Mouse (Mus musculus) cerebellum, adult 9-10 months (tissue): Measurements from ENCODE around the gene Cds2.
"Not testable (repeated sequence)": the region's sequence is repeated elsewhere in the genome, so short reads cannot be mapped to it uniquely, and the experiment has no call there.

Source experiments
- DNase-seq: peaks from one replicate; pipeline ENCODE4 v3.0.0; 2022

Gene Cds2

DNA sequence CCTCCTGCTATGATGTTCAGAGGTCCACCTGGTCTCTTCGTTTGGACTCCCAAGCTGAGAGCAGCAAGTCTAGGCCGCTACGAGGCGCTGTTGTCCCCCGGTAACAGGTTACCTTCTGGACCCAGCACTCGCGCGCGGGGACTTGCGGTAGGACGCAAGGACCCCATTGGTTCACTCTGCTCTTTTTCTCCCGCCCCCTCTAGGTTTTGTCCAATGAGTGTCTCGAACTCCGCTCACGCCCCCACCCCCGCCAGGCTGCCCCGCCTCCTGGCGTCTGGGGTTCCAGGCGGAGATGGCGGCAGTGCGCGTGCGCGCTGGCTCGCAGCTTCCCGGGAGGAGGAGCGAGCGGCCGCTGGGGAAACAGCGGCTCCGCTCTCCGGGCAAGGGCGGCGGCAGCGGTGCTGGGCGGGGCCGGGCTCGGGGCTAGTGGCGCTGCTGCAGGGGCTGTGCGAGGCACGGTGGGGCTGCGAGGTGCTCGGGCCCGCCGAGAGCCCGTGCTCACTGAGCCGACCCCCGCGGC lies at the start of gene Cds2:
Gene Cds2, plus strand, starts transcription at position 270 of the 520 bp plus-strand sequence.
- DNase-seq: peak; percentile 100

DNA sequence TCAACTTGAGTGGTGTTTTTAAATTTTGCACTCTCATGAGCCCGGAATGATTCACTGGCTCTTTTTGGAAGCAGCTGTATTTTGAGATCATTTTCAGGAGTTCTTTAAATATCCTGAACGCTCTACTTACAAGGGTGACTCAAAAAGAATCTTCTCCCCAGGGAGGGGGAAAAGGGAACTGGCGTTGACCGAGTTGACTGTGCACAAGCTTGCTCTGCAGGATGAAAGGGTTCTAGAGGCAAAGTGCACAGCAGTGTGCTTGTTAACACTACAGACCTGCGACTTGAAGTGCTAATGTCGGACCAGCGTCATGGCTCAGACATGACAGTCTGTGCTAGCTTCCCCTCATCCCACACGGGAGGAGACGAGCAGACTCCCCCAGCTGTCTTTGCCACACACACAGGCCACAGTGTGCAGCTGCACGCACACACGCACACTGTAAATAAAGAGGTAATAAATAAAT lies 41.3 kb upstream of the Cds2 start:
- no peak for DNase-seq

DNA sequence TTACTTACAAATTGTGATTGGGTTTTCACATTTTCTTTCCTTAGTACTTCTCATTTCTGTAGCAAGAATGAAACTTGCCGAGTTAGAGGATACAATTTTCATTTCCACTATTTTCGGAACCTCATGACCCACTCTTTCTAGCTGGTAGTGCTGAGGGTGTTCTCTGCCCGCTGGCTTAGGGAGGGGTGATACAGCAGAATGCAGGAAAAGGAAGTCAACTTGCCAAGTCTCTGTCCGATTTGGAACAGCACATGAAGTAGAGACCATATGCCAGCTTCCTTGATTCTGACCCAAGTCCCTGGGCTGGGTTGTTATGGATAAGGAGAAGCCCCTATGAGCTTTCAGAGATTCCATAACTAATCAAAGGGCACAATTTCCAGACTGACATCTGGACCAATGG lies 38.6 kb upstream of the Cds2 start:
- DNase-seq: no peak

DNA sequence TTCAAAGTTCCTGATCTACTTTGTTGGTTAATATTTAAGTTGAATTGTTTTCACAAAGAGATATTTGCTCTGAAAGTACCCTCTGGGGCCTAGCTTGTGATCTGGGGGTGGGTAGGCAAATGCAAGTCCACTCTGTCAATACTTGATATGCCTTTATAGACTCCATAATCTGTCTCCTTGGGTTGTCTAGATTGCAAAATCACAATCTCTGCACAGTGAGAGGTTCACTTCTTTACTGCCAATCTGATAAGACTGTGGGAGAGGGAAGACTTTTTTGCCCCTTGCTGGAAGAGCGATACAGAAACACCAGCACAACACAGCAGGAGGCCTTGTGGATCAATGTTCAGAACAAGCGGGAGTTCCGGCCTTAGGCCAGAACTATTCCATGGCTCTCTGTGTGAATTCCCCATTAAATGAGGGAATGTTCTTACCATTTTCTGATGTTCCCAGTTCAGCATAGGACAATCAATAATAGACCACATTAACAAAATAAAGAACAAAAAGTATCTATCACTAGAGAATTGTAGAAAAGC lies 30.5 kb upstream of the Cds2 start:
- no peak for DNase-seq

DNA sequence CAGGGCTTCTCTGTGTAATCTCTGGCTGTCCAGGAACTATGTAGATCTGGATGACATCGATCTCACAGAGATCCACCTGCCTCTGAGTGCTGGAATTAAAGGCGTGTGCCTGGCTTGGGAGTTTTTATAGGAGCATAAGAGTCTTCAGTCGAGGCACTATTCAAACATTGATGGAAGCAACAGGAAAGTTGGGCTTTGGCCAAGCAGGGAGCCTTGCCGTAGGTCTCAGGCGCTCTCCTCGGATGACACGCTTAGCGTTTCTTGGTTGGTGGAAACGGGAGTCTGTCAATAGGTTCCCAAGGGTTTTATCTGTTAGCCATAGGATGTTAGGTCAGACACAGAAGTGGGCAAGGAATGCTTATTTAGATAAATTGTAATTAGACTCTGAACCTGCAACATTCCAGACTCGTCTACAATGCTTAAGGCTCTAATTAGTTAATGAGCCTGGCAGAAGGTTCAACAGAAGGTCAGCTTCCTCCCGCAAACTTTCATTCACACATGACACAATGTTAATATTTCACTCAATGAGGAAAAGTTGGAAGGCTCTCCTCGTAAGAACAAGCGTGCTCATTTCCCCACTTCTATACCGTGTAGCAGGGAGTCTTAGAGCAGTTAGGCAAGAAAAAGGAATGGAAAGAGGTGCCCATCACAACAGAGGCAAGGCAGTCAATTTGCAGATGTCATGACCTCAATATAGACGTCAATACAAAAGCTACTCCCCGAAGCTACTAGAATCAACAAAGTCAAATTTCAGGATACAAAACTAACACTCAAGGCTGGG lies 28.8 kb upstream of the Cds2 start:
- no peak for DNase-seq

DNA sequence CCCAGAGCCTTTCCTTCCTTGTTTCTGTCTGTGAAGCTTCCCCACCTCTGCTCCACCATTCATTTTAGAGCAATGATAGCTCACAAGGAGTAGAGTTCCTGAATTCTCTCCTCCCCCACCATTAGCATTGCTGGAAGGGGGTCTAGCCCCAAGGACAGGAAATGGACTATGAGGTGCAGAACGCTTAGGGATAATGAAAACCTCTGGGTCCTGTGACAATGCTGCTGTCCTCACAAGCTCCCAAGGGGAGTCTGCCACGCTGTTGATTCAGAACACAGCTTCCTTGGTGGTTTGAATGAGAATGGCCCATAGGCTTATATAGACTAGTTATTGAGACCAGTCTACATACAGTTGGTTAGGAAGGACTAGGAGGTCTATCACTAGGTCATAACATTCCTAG lies 27.7 kb upstream of the Cds2 start:
- DNase-seq: no peak

DNA sequence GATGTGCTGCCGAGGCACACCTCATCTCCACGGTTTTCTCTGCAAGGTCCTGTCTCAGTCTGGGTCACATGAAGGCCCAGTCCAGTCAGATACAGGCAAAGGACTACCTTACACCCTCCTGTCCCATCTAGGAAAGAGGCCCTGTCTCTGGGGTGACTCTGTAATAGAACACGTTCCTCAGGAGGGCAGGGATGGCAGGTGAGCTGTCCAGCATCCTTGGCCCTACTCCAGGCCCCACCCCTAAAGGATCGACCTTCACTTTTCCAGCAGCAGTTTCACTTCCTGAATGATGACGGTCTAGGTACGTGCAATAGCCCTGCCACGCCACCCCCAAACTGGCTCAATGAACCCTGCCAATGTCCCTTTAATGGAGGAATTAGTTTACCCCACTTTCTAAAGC lies 27.0 kb upstream of the Cds2 start:
- DNase-seq: no peak

DNA sequence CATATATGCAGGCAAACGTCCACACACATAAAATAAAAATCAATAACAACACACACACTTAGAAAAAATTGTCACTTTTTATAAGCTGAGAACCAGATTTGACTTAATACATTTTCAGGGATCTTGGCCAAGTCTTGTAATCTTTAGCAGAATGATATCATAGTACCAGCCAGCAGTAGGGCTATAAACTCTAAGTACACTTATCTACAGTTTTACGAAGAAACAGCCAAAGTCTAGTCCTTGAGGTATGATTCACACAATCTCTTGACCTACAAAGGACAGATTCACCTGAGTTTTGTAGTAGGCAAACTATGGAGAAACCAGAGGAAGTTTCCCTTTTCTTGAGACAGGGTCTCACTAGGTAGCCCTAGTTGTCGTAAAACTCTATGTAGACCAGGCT lies 23.5 kb upstream of the Cds2 start:
- not testable (repeated sequence) for DNase-seq

DNA sequence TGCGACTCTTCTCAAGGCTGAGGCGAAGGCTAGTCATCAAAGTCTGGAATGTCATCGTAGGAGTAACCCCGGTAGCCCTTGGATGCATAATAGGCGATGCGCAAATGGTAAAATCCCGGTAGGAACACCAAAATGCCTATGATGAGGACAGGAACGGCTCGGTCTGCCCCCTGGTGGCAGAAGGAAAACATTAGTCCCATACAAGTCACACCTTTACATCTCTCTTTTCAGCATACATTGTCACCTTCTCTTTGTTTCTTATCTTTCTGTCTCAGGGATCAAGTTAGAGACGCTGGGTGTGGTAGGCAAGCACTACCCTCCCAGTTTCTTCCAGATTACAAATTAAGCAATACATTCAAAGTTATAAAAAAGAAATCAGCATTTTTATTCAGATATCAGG lies 22.5 kb upstream of the Cds2 start:
- DNase-seq: peak; percentile 55

DNA sequence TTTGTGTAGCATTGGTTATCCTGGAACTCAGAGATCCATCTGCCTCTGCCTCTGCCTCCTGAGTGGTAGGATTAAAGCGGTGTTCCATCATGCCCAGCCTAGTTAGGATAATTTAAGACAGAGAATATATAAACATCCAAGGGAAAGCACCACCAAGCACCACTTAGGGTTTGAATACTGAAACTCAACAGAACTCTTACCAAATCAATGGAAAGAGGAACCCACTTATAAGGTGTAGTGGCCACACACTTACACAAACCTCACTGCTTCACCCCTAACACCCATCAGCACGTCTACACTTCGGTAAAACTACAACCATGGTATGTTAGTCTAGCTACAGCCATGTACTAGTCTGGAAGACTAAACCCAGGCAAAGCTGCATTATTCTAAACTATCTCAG lies 19.6 kb upstream of the Cds2 start:
- DNase-seq: no peak

DNA sequence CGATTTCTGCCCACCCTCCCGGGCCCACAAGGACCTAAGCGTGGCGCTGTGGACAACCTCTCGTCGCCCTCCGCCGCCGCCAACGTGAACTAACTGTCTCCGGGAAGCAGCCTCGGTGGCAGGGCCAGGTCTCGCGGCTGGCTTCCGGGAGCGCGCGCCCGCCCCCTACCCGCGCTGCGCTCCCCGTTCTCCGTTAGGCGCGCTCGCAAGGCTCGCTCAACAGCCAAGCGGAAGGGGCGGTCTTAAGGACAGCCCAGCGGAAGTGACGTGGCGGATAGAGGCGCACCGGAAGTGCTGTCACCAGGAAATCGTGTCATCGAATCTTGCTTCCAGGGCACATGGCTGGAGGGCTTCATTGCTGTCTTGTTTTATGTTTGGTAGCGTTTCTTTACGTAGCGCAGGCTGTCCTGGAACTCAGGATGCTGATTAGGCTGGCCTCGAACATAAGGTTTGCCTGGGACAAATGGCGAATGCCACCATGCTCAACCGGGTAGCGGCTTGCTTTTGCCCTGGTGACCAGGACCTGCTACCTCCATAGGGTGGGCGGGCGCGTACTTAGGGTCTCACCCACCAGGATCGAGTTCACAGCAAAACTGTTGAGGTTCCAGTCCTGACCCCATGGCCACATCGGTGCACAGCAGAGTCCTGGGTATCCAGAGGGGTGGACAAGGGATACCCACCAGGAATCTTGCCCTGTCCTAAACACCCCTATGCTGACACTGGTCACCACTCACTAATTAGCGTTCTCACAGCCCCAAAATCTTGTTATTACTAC lies 15.2 kb upstream of the Cds2 start, which contains the start of gene Tmem230:
Gene Tmem230, minus strand, starts transcription at position 269 of the 775 bp plus-strand sequence.
- peak; percentile 94 for DNase-seq

DNA sequence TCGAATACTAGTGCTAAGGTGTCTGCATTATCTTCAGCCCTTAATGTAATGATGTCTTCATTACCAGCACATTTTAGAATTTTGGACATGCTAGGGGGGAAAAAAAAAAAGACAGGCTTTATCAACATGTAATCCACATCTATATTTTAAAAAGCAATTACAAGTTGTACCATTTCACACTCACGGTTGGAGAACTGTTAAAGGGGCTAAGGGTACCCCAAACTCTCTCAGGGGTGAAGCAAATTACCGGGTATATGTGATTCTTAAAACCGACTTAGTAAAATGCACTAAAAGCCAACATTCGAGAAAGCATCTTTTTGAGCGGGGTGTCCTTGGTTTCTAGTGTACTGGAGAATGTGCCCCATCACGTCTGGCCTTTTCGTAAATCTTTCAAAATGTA lies 11.0 kb upstream of the Cds2 start:
- no peak for DNase-seq

DNA sequence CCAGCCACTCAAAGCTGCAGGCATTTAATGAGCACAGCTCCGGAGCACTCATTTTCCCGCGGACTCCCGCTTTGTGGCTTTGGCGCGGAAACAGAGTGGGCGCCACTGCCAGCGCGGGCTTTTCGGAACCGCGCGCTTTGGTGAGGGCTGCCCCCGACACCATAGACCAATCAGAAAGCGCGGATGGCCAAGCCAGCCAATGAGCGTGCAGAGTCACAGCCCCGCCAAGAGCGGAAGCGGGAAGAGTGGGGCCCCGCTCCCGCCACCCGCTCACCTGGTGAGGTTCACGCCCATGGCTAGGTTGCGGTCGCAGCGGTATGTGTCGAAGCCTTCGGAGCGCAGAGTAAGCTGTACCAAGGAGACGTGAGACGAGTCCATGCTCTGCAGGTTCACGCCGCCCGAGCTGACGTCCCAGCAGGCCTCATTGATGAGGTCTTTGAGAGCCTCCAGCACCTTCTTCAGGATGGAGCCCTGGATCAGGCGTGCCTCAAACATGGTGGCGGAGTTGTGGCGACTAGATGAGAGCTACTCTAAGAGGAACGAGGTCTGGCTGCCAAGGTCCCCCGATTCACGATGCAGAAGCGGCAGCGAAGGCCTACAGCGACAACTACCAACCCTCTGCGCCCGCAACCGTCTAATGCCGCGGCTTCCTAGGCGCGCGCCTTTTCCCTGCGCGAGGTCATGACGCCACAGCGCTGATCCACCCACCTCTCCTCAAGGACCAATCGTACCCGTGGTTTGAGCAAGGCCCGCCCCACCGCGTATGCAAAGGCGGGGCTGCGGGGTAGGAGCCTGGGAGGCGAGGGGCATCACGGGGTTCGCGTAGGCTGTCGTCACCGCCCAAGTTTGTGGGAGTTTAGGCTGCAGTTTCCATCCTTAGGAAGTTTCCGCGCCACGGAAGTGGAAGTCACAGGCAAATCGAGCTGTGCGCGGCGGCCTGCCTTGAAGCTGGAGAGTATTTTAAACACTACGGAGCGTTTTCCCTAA lies 10.1 kb upstream of the Cds2 start, which contains the start of gene Pcna:
Gene Pcna, minus strand, starts transcription at position 773 of the 987 bp plus-strand sequence.
- DNase-seq: peak; percentile 96

DNA sequence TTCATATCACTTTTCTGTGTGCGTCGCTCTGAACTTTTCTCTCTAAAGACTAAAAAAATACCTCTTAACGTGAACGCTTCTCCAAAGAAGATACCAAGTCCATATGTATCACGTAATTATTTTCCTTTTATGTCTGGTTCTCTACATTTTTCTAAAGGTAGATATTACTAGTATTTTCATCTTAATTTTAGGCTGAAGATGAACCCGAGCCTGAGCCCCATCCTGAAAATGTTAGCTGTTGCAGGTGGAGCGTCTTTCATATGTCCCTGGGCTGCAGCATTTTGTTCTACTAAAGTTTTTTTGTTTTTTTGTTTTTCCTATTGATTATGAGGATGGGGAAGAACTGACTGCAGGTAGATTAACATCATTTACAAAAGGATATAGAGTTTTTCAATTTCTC lies 9.3 kb upstream of the Cds2 start:
- no peak for DNase-seq

DNA sequence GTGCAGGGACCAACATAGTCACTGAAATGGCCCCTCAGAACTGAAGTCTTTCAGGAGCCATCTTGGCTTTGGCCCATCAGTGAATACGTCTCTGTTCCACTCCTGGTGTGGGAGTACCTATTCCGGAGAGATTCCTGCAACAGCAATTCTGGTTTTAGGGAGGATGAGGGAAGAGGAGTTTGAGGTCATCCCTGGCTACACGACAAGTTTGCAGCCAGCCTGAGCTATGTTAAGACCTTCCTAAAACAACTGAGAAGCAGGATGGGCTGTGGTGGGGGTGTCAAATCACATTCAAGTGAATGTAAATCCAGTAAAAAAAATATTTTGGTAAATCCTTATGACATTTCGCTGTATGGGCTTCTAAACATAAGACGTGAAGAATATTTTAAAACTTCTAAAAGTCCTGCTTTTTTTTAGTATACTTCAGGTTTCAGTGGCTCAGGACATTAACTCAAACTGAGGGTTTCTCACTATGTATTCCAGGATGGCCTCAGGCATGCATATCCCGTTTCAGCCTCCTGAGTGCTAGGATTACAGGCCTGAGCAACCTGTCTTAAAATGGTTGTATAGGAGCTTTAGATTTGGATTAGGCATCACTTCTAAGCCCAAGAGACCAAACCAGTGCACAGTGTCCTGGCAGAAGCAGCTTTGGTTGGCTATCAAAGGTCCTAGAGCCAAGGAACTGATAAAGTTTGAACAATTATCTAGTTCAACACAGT lies 5.4 kb upstream of the Cds2 start:
- no peak for DNase-seq

DNA sequence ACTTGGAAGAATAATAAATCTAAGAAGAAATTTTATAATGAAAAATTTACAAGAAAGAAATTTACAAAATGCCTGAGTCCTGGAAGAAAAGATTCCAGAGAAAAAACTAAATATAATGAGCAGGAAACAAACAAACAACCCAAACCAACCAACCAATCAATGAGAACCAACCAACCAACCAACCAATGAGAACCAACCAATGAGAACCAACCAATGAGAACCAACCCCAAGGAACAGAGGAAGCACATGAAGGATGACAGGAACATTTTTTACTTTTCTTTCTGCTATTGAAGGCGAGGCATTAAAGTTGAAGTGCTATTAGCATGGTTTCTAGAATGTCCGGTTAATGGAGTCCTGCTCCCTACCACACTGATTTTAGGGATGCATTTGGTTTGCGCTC lies 2.3 kb upstream of the Cds2 start:
- no peak for DNase-seq

DNA sequence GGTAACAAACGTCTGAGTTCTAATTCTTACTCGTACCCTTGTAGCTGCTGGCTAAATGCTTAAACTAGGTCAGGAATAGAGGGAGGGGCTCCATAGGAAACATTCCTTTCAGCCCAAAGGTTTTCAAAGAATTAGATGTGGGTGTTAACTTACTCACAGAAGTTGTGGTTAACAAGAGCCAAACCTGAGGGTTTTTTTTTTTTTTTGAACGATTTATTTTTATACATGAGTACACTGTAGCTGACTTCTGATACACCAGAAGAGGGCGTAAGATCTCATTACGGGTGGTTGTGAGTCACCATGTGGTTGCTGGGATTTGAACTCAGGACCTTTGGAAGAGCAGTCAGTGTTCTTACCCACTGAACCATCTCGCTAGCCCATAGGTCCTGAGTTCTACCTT lies 773 bp upstream of the Cds2 start:
- DNase-seq: no peak

DNA sequence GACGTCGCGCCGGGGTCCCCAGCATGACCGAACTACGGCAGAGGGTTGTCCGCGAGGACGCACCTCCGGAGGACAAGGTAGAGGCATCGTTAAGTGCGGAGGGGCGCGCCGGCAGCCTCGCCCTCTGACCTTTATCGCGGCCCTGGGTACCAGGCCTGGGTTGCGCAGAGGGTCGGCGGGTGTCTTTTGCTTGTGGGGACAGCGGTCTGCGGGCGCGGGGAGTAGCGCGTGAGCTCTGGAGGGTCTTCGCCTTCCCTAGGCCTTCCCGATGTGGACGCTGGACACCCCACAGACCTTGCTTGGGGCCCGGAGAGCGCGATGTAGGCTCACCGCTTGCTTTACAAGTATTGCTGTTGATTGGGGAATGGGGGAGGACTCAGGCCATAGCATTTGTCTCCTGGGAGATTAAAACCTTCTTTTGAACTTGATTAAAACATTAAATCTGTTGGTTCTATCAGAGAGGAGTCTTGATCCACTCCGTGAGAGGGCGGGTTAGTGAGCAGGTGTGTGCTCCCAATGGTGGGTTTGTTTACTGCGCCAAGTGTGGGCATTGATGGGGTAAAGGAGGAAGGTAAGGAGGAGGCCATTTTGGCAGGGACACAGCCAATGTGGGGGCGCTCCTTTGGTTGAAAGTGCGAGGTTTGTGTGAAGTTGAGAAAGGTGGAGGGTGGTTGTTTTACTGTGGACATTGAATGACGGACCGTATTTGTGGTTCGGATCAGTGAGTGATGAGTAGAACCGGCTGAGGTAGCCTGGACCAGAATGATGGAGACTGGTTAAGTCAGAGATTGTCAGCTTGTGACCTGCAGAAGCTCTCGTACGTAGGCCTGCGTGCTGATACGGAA lies 695 bp downstream of the Cds2 start:
- DNase-seq: peak; percentile 70

DNA sequence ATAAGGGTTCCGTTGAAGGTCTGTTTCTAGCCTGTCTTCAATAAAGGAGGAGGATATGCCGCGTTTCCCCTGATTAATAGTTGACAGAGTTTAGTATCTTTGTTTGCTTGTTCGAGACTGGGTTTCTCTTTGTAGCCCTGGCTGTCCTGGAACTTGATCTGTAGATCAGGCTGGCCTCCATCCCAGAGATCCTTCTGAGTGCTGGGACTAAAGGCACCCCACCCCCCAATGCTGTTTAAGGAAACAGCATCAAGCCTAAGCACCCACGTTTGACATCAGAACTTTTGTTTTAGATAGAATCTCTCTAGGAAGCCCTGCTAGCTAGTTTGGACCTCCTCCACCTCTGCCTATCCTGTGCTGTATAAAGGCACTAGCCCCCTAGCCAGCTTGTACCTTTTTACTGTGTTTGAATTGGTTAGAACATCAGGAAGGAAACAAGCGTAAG lies 1.3 kb downstream of the Cds2 start:
- no peak for DNase-seq

DNA sequence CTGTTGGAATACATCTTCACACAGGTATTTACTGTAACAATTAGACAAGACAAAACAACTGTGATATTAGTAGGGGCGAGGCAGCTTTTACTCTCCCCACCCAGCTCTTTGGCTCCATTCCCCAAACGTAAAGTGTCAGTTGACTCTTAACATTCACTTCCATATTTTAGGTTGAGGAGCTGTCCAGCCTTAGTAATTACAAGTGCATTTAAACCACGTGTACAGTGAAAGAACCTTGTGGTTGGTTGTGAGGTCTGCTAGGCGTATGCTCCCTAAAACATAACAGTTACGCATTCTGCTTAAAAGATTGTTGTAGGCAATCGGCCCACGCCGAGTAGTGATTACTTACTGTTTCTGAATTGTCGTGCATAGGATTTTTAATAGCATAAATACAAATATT lies 2.2 kb downstream of the Cds2 start:
- no peak for DNase-seq

DNA sequence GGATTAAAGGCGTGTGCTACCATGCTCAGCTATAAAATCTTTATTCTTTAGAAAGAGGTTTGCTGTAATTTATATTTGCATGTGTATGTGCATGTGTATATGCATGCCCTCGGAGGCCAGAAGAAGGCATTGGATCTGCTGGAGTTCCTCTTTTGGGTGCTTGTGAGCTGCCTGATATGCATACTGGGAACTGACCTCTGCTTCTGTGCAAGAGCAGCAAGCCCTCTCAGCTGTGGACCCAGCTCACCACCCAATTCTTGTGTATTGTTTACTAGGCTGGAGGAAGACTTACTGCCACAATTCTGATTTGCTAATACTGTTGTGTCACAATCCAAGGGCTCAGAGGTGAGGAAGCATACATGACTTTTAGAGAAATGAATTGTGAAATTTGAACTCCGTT lies 3.1 kb downstream of the Cds2 start:
- DNase-seq: no peak
